Mouse (Mus musculus) midbrain, embryonic 11.5 days (tissue): Measurements from ENCODE around the gene Ppfibp2. TPM values are rescaled to one million over a fixed set of nuclear protein-coding genes. Genes with fewer than 3 reads are reported as not detected.

Source experiments
- ATAC-seq: fragments of 200-750 bp; cut with Nextera tagmentation; 2 replicates; pipeline ENCODE4 v1.8.0; 2017; ENCODE audit warnings: moderate TSS enrichment, moderate library complexity; ENCODE audit not compliant: low FRiP score
- DNase-seq: peaks from one replicate; pipeline ENCODE4 v3.0.0; 2015; ENCODE audit warnings: low spot score; ENCODE audit errors: missing footprints
- H3K27ac ChIP-seq: fragments of 300-500 bp; sonication (generic); 2 replicates; pipeline ENCODE4 v1.5.1; 2014; ENCODE audit warnings: low read depth, low read length
- H3K27me3 ChIP-seq: fragments of 300-500 bp; sonication (generic); 2 replicates; pipeline ENCODE4 v1.6.1; 2014; ENCODE audit warnings: mild to moderate bottlenecking, low read length, moderate library complexity, mixed read lengths; ENCODE audit not compliant: control insufficient read depth, insufficient read depth
- H3K36me3 ChIP-seq: fragments of 300-500 bp; sonication (generic); 2 replicates; pipeline ENCODE4 v1.6.1; 2014; ENCODE audit warnings: mild to moderate bottlenecking, low read length, moderate library complexity, mixed read lengths; ENCODE audit not compliant: control insufficient read depth, insufficient read depth
- H3K4me1 ChIP-seq: fragments of 300-500 bp; sonication (generic); 2 replicates; pipeline ENCODE4 v1.6.1; 2014; ENCODE audit warnings: low read length; ENCODE audit not compliant: control insufficient read depth, insufficient read depth
- H3K4me2 ChIP-seq: fragments of 300-500 bp; sonication (generic); 2 replicates; pipeline ENCODE4 v1.6.1; 2014; ENCODE audit warnings: mild to moderate bottlenecking, moderate library complexity
- H3K4me3 ChIP-seq: fragments of 300-500 bp; sonication (generic); 2 replicates; pipeline ENCODE4 v1.5.1; 2014; ENCODE audit warnings: low read depth, low read length
- H3K9ac ChIP-seq: fragments of 300-500 bp; sonication (generic); 2 replicates; pipeline ENCODE4 v1.6.1; 2014; ENCODE audit warnings: low read length
- H3K9me3 ChIP-seq: fragments of 300-500 bp; sonication (generic); 2 replicates; pipeline ENCODE4 v1.6.1; 2016; ENCODE audit warnings: low read length; ENCODE audit not compliant: control insufficient read depth
- WGBS: fragments of 180-500 bp; shearing (Covaris S2); extraction: QIAGEN DNeasy Blood & Tissue Kit; methylation state at CpG from one replicate; pipeline ENCODE4 v1.1.7; 2014; 5-methylcytosine and 5-hydroxymethylcytosine counted together
- polyA plus RNA-seq: library from polyadenylated mRNA; unstranded; fragments of >200 nt; fragmentation: Nextera tagmentation; extraction: Ambion mirVana; gene quantifications from 2 replicates; pipeline ENCODE4 v1.2.1, GENCODE M21; 2014

Ppfibp2 gene
- 2.9 and 3.5 TPM in 2 replicates for polyA plus RNA-seq

DNA sequence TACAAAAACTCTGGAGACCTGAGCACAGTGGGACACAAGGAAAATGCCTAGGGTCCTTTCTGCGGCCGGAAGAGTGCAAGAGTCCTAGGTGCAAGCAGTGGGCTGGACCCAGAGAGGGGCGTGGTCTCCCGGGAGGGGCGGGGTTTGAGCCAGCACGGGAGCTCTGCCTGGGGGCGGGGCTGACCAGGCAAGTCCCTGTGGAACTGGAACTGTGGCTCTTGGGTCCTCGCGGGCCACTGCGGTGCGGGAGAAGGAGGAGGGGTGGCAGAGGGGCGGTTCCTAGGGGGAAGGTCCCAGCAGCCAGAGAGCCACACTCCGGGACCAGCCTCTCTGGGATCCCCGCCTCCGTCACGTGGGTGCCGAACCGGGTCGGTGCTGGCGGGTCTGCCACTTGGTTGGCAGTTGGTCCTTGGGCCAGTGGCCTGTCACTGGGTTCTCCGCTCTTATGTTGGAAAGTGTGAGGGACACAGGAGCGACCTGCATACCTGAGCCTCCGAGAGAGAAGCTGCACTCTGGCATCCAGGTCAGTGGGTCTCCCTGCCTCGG, at the start of gene Ppfibp2:
Gene Ppfibp2, plus strand, starts transcription at position 351 of the 546 bp plus-strand sequence.
- peak; percentile 99 for ATAC-seq
- whole genome bisulfite sequencing: under 1% methylated on average over 23 of the region's 24 CpGs

GRCm38 (mm10) chr7:107547872-107548271, 47.1 kb upstream of the Ppfibp2 start:
- H3K4me2 ChIP-seq: no peak overlapping the region
- ATAC-seq (no peak), DNase-seq (no peak)
- no peaks in the 10 kb centered on the region for H3K36me3 ChIP-seq
- no peak overlapping the region for H3K9ac ChIP-seq
- no peaks in the 10 kb centered on the region for H3K27me3 ChIP-seq
- no peaks in the 10 kb centered on the region for H3K4me1 ChIP-seq
- H3K4me3 ChIP-seq: no peak overlapping the region
- no peak overlapping the region for H3K27ac ChIP-seq
- no peaks in the 10 kb centered on the region for H3K9me3 ChIP-seq
- 92% methylated on average over 3 of the region's 3 CpGs for WGBS

More for the DNA sequence above, at the start of gene Ppfibp2:
- Histone ChIP-seq H3K27ac (no peak within 1 kb of the TSS), H3K4me1 (peaks cover 3% of the 10 kb centered on the region; the same call in 1 of the 2 replicates), H3K9me3 (no peaks in the 10 kb centered on the region), H3K27me3 (no peaks in the 10 kb centered on the region), H3K4me2 (peak within 1 kb of the TSS; percentile 94), H3K9ac (peak within 1 kb of the TSS; percentile 49), H3K4me3 (peak within 1 kb of the TSS; percentile 51), H3K36me3 (no peaks in the 10 kb centered on the region)
- peak; percentile 98 for DNase-seq

GRCm38 (mm10) chr7:107553461-107553860, 41.5 kb upstream of the Ppfibp2 start:
- Histone ChIP-seq H3K27me3 (no peaks in the 10 kb centered on the region), H3K9me3 (no peaks in the 10 kb centered on the region), H3K9ac (no peak overlapping the region), H3K36me3 (no peaks in the 10 kb centered on the region), H3K27ac (no peak overlapping the region), H3K4me1 (no peaks in the 10 kb centered on the region), H3K4me2 (no peak overlapping the region), H3K4me3 (no peak overlapping the region)
- ATAC-seq (no peak), DNase-seq (no peak)
- WGBS: 83% methylated on average over 1 of the region's 1 CpGs

GRCm38 (mm10) chr7:107555906-107556305, 39.1 kb upstream of the Ppfibp2 start:
- 88% methylated on average over 3 of the region's 3 CpGs for WGBS
- Histone ChIP-seq H3K4me1 (no peaks in the 10 kb centered on the region), H3K27me3 (no peaks in the 10 kb centered on the region), H3K4me2 (no peak overlapping the region), H3K9me3 (no peaks in the 10 kb centered on the region), H3K4me3 (no peak overlapping the region), H3K9ac (no peak overlapping the region), H3K27ac (no peak overlapping the region), H3K36me3 (no peaks in the 10 kb centered on the region)
- ATAC-seq: no peak
- no peak for DNase-seq

- H3K4me2 ChIP-seq: no peak overlapping the region
- H3K4me3 ChIP-seq: no peak overlapping the region
- H3K9me3 ChIP-seq: no peaks in the 10 kb centered on the region
- no peak overlapping the region for H3K27ac ChIP-seq
- no peak overlapping the region for H3K9ac ChIP-seq
- H3K27me3 ChIP-seq: no peaks in the 10 kb centered on the region
- H3K36me3 ChIP-seq: no peaks in the 10 kb centered on the region
- WGBS: 82% methylated on average over 2 of the region's 2 CpGs
- H3K4me1 ChIP-seq: no peaks in the 10 kb centered on the region
- DNase-seq (no peak), ATAC-seq (no peak)
Observed at GRCm38 (mm10) chr7:107560675-107561074, 34.3 kb upstream of the Ppfibp2 start.

DNA sequence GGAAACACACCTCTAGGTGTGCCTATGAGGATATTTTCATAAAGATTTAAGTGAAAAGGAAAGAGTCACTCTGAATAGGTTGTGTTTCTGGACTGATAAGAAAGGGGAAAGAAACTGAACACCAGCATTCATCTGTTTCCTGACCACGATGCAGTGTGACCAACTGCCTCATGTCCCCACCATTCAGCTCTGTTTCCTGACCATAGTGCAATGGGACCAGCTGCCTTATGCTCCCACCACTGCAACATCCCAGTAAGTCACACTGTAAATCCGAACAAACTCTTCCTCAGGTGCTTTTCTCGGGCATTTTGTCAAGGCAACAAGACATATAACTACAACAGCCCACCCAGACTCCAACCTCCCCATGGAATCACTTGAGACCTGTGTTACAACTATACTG, 33.4 kb upstream of the Ppfibp2 start:
- Histone ChIP-seq H3K4me3 (no peak overlapping the region), H3K4me2 (no peak overlapping the region), H3K9ac (no peak overlapping the region), H3K9me3 (no peaks in the 10 kb centered on the region), H3K27me3 (no peaks in the 10 kb centered on the region), H3K36me3 (no peaks in the 10 kb centered on the region), H3K4me1 (no peaks in the 10 kb centered on the region), H3K27ac (no peak overlapping the region)
- ATAC-seq: no peak
- WGBS: 81% methylated on average over 3 of the region's 3 CpGs
- no peak for DNase-seq

- H3K4me3 ChIP-seq: no peak overlapping the region
- no peak for ATAC-seq
- WGBS: 62% methylated on average over 2 of the region's 2 CpGs
- no peak overlapping the region for H3K27ac ChIP-seq
- no peak overlapping the region for H3K9ac ChIP-seq
- H3K27me3 ChIP-seq: no peaks in the 10 kb centered on the region
- H3K36me3 ChIP-seq: no peaks in the 10 kb centered on the region
- DNase-seq: no peak
- no peak overlapping the region for H3K4me2 ChIP-seq
- H3K4me1 ChIP-seq: no peaks in the 10 kb centered on the region
- no peaks in the 10 kb centered on the region for H3K9me3 ChIP-seq
Observed at GRCm38 (mm10) chr7:107563727-107564126, 31.3 kb upstream of the Ppfibp2 start.

DNA sequence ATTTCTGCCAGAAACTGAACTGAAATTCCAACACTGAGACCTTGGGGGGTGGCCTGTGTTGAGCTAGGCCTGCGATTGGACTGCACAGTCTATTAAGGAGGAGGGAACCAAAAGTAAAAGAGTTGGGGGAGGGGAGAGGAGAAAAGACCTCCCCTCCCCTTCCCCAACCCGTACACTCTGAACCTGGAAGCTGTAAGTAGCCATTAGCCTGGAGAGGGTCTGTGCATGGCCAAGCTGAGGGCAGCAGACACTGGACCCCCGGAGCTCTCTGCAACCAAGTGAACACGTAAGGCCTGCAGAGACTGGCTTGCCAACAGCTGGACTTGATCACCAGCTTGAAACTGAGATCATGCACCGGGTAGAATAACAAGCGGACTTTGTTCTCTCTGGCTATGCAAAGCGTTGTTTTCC, 27.7 kb upstream of the Ppfibp2 start, which contains the start of gene Olfml1:
Gene Olfml1, plus strand, starts transcription at position 186 of the 411 bp plus-strand sequence.
- Histone ChIP-seq H3K4me3 (no peak within 1 kb of the TSS), H3K4me1 (no peaks in the 10 kb centered on the region), H3K36me3 (no peaks in the 10 kb centered on the region), H3K27me3 (no peaks in the 10 kb centered on the region), H3K9me3 (no peaks in the 10 kb centered on the region), H3K9ac (no peak within 1 kb of the TSS), H3K27ac (no peak within 1 kb of the TSS), H3K4me2 (no peak within 1 kb of the TSS)
- ATAC-seq (no peak), DNase-seq (no peak)
- 65% methylated on average over 7 of the region's 7 CpGs for WGBS

DNA sequence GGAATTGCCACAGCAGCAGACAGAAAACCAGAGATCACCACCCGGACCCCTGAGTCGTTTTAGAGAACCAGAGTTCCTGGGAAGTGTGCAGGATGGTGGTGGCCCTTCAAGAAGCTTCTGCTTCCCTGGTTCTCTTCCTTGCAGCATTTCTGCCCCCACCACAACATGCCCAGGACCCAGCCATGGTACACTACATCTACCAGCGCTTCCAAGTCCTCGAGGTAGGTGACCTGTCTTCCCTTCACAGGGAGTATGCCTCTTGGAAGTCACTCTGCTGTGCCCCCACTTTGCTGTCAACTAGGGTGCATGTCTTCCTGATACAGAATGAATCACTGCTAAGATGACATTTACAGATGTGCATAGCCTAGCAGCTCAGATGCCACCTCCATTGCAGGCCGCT, 27.3 kb upstream of the Ppfibp2 start:
- ATAC-seq: no peak
- H3K4me1 ChIP-seq: no peaks in the 10 kb centered on the region
- no peaks in the 10 kb centered on the region for H3K36me3 ChIP-seq
- WGBS: 84% methylated on average over 5 of the region's 5 CpGs
- H3K9me3 ChIP-seq: no peaks in the 10 kb centered on the region
- no peak overlapping the region for H3K27ac ChIP-seq
- no peak overlapping the region for H3K4me2 ChIP-seq
- DNase-seq: no peak
- H3K4me3 ChIP-seq: no peak overlapping the region
- no peaks in the 10 kb centered on the region for H3K27me3 ChIP-seq
- no peak overlapping the region for H3K9ac ChIP-seq
